Mouse (Mus musculus) adrenal gland, postnatal 36 days (tissue): Measurements from ENCODE around the gene Olfr734. TPM values are rescaled to one million over a fixed set of nuclear protein-coding genes. Genes with fewer than 3 reads are reported as not detected.
A peak's percentile ranks its signal among the peaks of the same experiment; 100 is the strongest.

ENCODE experiments used
- DNase-seq, 2 experiments: peaks; one replicate each; pipeline ENCODE4 v3.0.0; 2021; ENCODE audit warnings: mixed read lengths in 1 of 2
- long read RNA-seq, 2 experiments: library from polyadenylated mRNA; stranded (forward); transcript quantifications; one replicate each; pipeline ENCODE4 v2.0.0; 2021; ENCODE audit warnings: borderline sequencing depth in 2 of 2
- total RNA-seq, 2 experiments: library from RNA; stranded (reverse); gene quantifications; 2 replicates each; pipeline ENCODE4 v1.2.3; 2021

Gene Olfr734
- total RNA-seq, result under 1 TPM in 1 of 2 experiments, not detected in 1; 0.07 TPM
- long read RNA-seq, experiment 1, partial matches to known transcripts, result 0 of 1 reads
- long read RNA-seq, experiment 1, other reads (novel, unspliced or antisense), result 1 of 1 reads
- long read RNA-seq, experiment 2, result 0 reads

- no peak for DNase-seq
These were observed at the start of gene Olfr734 for GRCm38 (mm10) chr14:50326661-50327060. Olfr734 (minus strand) TSS chr14:50326761.

- no peak for DNase-seq
These were observed 37.0 kb upstream of the Olfr734 start for GRCm38 (mm10) chr14:50363561-50363960.

- DNase-seq, result no peak
These were observed 33.9 kb upstream of the Olfr734 start for GRCm38 (mm10) chr14:50360480-50360879.

- DNase-seq, result no peak
These were observed 31.0 kb upstream of the Olfr734 start, which contains the start of gene Tlr11 for GRCm38 (mm10) chr14:50357593-50357992. Tlr11 (plus strand) TSS chr14:50357914.

- no peak for DNase-seq
These were observed 30.2 kb upstream of the Olfr734 start for GRCm38 (mm10) chr14:50356725-50357124.

- DNase-seq, result peak; percentile 15 to 58
These were observed 25.9 kb upstream of the Olfr734 start for GRCm38 (mm10) chr14:50352438-50352837.

- DNase-seq, result no peak
These were observed 22.2 kb upstream of the Olfr734 start, which contains the start of gene Olfr735 for GRCm38 (mm10) chr14:50348796-50349195. Olfr735 (minus strand) TSS chr14:50348872.

GRCm38 (mm10) chr14:50301422-50301821 lies 25.1 kb downstream of the Olfr734 start, which contains the start of gene Olfr733:
Olfr733 (minus strand) TSS chr14:50301522.
- DNase-seq, result no peak

- DNase-seq, result no peak
These were observed 42.5 kb downstream of the Olfr734 start, which contains the start of gene Olfr732 for GRCm38 (mm10) chr14:50284106-50284505. Olfr732 (minus strand) TSS chr14:50284206.

Other genes starting within 250 kb of the Olfr734 start
- gene Olfr726, start 235.8 kb downstream of the Olfr734 start, total RNA-seq, result not detected
- gene Olfr727, start 203.6 kb downstream of the Olfr734 start, total RNA-seq, result not detected
- not detected for gene Olfr728, start 184.1 kb downstream of the Olfr734 start, total RNA-seq
- gene Olfr729, start 173.9 kb downstream of the Olfr734 start, total RNA-seq, result not detected
- gene Olfr730, start 138.6 kb downstream of the Olfr734 start, total RNA-seq, result not detected
- not detected for gene Olfr731, start 84.9 kb downstream of the Olfr734 start, total RNA-seq
- not detected for gene Olfr732, start 42.6 kb downstream of the Olfr734 start, total RNA-seq
- not detected for gene Olfr733, start 25.2 kb downstream of the Olfr734 start, total RNA-seq
- gene Olfr735, start 22.1 kb upstream of the Olfr734 start, total RNA-seq, result not detected
- gene Tlr11, start 31.2 kb upstream of the Olfr734 start, total RNA-seq, result under 1 TPM in 1 of 2 experiments, not detected in 1; 0.17 TPM
- gene Olfr736, start 54.4 kb upstream of the Olfr734 start, total RNA-seq, result not detected
- not detected for gene Olfr738, start 80.8 kb upstream of the Olfr734 start, total RNA-seq
- not detected for gene Olfr739, start 91.9 kb upstream of the Olfr734 start, total RNA-seq
- gene Olfr740, start 118.8 kb upstream of the Olfr734 start, total RNA-seq, result not detected
- not detected for gene Olfr741, start 146.0 kb upstream of the Olfr734 start, total RNA-seq
- not detected for gene Olfr742, start 176.8 kb upstream of the Olfr734 start, total RNA-seq
- not detected for gene Olfr743, start 195.1 kb upstream of the Olfr734 start, total RNA-seq